Mouse (Mus musculus) WW6 (cell line): ENCODE measurements at regions not wholly inside any gene's neighbourhood (a gene's known extent, or its start where the extent isn't known, plus 50 kb on each side); places are given as distances from the start of the nearest gene placed in this dataset.

Experiments used
- DNase-seq: peaks from one replicate; pipeline ENCODE4 v3.0.0-alpha.2; 2013; ENCODE audit warnings: low read depth, low spot score

DNA sequence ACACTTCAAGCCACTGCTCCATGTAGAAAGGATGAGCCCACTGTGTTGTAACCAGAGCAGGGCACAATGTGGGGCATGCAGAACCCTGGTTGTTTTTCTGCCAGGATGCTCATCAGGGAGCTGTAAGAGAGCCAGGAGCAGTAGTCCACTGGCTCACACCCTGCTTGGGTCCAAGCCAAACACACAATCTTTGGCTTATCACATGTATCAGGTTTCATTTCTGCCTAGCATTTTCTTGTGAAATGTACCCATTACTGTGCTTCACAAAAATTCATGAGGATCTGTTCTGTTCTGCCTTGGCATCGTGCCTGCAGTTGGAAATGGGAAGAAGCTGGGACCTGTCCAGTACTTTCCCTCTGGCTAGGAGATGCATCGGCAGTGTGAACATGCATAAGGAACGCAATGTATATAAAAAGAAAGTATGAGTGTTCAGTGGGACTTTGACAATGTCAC lies 491.6 kb upstream of the Igfbp3 start:
- DNase-seq, result no peak

DNA sequence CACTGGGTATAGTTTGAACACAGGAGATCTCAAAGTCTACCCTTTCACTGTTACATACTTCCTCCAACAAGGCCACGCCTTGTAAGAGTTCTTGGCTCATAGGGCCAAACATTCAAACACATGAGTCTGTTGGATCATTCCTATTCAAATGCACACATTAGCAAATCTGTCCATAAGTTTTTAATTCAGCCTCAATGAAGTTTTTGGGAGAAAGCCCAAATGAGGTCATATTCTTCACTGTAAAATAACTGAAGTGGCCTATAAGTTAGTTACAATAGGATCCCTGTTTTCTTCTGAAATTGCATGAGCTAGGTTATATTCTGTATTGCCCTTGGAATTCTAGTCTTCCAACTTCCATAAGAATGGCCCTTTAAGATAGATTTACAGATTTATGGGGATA lies 483.9 kb upstream of the Igfbp3 start:
- DNase-seq, result no peak

DNA sequence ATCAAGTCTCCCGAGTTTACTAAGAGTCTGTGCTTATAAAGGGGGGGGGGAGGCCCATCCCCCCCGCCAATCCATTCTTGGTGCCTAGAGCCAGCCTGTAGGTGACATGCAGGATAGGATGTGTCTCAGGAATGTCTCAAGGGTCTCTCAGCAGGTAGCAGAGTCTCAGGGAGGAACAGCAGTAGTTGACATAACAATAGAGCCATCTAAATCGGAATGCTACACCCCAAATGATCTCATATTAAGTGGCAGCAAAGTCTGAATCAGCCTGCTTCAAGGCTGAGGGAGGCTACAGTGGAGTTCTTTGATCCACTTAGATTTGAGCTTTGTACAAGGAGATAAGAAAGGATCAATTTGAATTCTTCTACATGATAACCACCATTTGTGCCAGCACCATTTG lies 476.0 kb upstream of the Igfbp3 start:
- DNase-seq, result peak; percentile 34

DNA sequence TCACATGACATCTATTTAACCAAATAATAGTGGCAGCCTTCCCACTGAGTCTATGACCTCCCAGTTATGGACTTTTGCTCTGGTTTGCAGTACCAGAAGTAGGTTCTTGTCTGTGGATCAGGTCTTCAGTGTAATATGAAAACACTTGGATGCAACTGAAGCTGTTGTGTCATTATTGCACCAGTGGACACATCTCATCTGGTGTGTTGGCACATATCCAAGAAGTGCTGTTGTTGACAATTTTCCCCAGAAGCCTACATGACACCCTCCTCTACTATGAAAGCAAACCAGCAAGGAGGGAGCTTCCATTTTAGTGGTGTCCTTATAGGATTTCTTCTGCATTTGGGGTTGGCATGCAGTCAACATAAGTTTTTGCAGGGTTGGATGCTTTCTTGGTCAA lies 459.1 kb upstream of the Igfbp3 start:
- DNase-seq, result no peak

DNA sequence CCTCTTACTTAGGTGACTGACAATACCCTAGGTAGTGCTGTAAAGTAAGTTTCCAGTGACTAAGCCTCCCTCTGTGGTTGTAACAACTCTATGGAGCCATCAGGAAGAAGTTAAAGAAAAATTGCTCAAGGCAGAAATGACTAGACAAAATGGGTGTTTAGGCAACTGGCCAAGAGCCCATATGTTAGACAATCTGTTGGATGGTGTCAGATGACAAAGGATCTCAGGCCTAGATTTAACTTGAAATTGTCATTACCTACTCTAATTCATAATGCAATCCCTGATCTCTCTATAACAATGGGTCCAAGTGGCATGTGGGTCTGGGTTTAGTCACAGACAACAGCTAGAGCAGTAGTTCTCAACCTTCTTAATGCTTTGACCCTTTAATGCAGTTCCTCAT lies 416.9 kb upstream of the Igfbp3 start:
- no peak for DNase-seq

- no peak for DNase-seq
Measured at GRCm38 (mm10) chr11:7625256-7625655, 411.5 kb upstream of the Igfbp3 start.

- DNase-seq, result no peak
Measured at GRCm38 (mm10) chr11:7620320-7620719, 406.6 kb upstream of the Igfbp3 start.

GRCm38 (mm10) chr11:7610752-7611151 lies 397.0 kb upstream of the Igfbp3 start:
- no peak for DNase-seq

DNA sequence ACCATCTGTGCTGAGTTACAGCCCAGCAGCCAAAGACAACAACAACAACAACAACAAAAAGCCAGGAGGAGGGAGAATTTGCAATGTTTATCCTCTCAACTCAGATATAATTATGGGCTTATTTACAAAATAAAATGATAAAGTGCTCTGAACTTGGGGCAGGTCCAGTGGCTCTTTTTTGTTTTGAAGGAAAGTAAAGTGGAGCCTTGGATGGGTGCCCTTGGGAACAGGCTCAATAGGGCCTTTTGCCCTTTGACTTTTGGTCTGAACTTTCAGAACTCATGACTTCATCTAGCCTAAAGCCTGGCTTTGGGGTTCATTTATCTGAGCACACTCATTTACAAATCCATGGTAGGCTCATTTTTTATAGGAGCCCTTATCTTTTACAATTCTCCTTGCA lies 396.2 kb upstream of the Igfbp3 start:
- no peak for DNase-seq

- no peak for DNase-seq
Measured at GRCm38 (mm10) chr11:7606652-7607051, 392.9 kb upstream of the Igfbp3 start.

GRCm38 (mm10) chr11:7592010-7592409 lies 378.3 kb upstream of the Igfbp3 start:
- no peak for DNase-seq

DNA sequence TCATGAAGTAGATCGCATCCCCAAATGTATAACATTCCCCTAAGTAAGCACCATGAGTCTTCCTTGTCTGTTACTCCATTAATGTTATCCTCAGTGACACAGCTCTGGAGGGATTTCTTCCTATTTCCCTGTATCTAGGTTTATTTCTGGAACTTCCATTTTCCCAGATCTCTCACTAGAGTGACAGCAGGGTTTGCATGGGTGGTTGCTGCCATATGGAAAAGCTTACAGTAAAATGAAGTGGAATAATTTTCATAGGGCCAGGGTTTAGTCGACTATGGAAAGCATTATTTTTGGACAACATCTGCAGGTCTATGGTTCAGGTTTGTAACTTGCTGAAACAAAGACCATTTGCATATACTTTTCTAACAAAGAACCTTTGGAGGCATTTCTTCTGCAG lies 369.6 kb upstream of the Igfbp3 start:
- no peak for DNase-seq

DNA sequence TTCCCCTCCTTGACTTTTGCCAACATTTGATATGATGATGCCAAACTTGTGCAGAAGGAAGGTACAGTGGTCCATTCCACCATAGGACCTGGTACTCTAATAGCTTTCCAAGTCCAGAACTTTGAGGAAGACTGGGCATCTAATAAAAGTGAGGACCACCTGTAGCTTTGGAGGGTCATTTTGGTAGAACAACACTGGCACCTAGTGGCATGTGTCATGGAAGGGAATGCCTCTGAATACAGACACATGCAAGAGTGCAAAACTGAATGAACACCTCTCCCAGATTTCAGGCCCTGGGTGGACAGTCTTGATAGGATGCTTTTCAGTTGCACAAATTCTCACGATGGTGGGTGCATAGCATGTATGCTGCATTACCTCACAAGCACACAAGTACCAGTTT lies 354.8 kb upstream of the Igfbp3 start:
- no peak for DNase-seq

GRCm38 (mm10) chr11:7562029-7562428 lies 348.3 kb upstream of the Igfbp3 start:
- DNase-seq, result no peak

- no peak for DNase-seq
Measured at GRCm38 (mm10) chr11:7561437-7561836, 347.7 kb upstream of the Igfbp3 start.

DNA sequence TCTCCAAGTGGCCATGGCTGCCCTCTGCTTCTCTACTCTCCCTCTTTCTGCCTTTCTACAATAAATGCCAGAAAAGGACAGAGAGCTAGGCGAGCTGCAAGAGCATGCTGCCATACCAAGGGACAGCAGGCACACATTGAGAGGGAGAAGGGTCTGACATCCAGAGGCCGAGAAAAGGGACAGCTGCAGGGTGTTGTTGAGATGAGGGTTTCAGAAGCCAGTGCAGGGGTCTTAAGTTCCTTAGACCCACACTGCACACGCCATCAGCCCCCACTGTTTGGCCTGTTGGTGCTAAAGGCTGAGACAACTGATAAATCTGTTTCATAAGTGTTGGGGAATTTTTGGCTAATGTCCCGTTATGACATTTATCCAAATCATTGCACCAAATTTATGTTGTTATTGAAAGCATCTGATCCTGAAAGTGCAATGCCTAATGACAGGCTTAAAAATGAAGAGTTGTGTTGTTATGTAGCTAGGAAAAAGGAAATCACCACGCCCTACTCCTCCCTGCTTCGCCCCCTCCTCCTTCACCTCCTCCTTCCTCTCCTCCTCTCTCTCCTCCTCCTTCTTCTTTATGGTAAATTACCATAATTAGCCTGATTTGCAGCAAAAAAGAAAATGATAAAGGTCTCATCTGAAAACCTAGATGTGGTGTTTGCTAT lies 342.0 kb upstream of the Igfbp3 start:
- no peak for DNase-seq

- DNase-seq, result no peak
Measured at GRCm38 (mm10) chr11:7552154-7552553, 338.4 kb upstream of the Igfbp3 start.

- no peak for DNase-seq
Measured at GRCm38 (mm10) chr11:7547796-7548195, 334.1 kb upstream of the Igfbp3 start.

DNA sequence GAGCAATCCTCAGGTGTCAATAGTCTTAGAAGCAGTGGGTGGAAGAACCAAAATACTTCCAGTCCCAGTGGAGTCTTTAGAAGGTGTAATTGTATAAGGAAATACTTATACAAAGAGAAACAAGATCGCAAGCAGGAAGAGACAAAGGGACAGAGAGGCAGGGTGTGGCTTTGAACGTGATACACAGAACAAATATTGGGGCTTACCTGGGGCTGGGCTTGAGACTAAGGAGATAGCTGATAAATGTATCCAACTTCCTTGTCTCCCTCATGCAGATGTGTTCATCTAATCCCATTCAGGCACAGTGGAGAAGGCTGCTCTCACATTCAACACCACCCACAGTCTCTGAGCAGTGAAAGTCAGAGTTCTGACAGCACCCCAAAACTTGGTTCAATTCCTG lies 331.9 kb upstream of the Igfbp3 start:
- DNase-seq, result no peak

DNA sequence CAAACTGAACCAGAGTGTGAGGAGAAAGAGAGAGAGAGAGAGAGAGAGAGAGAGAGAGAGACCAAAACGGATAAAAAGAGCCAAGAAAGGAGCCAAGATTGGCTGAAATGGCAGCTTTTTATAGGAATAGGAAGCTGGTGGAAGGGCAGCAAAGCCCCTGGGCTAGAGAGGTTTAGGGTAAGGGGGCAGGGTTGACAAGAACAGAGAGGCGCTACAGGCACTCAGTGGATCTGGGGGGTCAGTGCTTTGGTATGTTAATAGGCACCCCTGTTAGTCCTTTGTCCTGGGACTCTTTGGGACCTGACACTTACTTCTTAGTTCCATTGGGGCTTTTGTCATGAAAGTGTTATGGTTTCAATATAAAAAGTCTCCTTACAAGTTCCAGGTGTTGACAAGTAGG lies 320.9 kb upstream of the Igfbp3 start:
- DNase-seq, result peak; percentile 18

DNA sequence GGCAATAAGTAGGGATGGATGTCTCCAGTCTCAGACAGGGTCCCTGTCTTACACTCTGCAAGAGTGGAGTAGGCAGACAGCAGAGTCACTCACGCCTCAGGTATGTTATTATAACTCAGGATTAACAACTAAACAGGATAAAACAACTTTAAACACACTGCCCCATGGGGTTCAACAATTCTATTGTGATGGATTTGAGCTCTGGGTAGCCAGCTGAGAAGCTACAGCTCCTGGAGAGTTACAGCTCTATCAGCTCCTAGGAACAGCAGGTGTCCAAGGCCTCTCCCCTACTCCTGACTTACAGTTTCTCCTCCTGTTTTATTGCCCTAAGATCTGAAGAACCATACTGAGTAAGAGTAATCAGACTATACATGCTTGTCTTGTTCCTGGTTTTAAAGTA lies 319.6 kb upstream of the Igfbp3 start:
- DNase-seq, result peak; percentile 34

- peak; percentile 52 for DNase-seq
Measured at GRCm38 (mm10) chr11:7531847-7532246, 318.1 kb upstream of the Igfbp3 start.

GRCm38 (mm10) chr11:7530482-7531148 lies 316.9 kb upstream of the Igfbp3 start:
- DNase-seq, result no peak

DNA sequence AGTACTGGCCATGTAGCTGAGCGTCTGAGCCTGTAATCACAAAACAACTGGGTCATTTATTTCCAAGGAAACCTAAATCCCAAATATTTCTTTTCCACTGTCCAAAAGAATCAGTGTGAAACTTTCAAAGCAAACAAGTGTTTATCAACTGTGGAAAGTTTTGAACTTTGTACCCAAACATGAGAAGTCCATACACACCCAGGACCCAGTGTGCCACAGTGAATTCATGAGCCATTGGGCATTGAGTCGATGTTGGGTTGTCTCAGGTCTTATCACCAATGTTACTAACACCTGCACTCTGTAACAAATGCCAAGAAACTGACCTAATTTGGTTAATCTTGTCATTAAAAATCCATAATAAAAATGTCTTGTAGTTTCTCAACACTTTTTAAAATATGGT lies 305.8 kb upstream of the Igfbp3 start:
- no peak for DNase-seq
